Mouse (Mus musculus): Measurements from ENCODE around the gene Vav2.

GRCm38 (mm10) chr2:27475495-27476302 lies 48.9 kb upstream of the Vav2 start:
- 0 out of 2 replicates have a peak, but pooled peaks have one; percentile 32 for TF ChIP-seq EP300 (IDR thresholded peaks at IDR 0.05; ENCODE audit: insufficient read depth, low read depth, low read length)
- no peak for TF ChIP-seq CTCF (IDR thresholded peaks at IDR 0.05; ENCODE audit: low read depth, low read length)
- TF ChIP-seq POLR2A (IDR thresholded peaks at IDR 0.05; ENCODE audit: insufficient read depth, low read length): peak; percentile 68

Data from ES-Bruce4 (cell line).